Mouse (Mus musculus) limb, embryonic 14.5 days (tissue): ENCODE measurements at regions not wholly inside any gene's neighbourhood (a gene's known extent, or its start where the extent isn't known, plus 50 kb on each side); places are given as distances from the start of the nearest gene placed in this dataset.
A peak's percentile ranks its signal among the peaks of the same experiment; 100 is the strongest.

Experiments used
- ATAC-seq: fragments of 200-750 bp; cut with Nextera tagmentation; 2 replicates; pipeline ENCODE4 v1.8.0; 2017; ENCODE audit warnings: low read depth, moderate number of reproducible peaks, moderate TSS enrichment; ENCODE audit not compliant: low FRiP score
- DNase-seq: peaks from one replicate; pipeline ENCODE4 v3.0.0-alpha.2; 2015; ENCODE audit warnings: low spot score
- H3K27ac ChIP-seq: fragments of 300-500 bp; sonication (generic); replicated peaks from 2 replicates; pipeline ENCODE4 v1.5.1; 2014; ENCODE audit warnings: low read depth, mild to moderate bottlenecking, low read length, moderate library complexity, mixed read lengths
- H3K27me3 ChIP-seq: fragments of 300-500 bp; sonication (generic); 2 replicates; pipeline ENCODE4 v1.6.1; 2014; ENCODE audit warnings: low read length, mixed read lengths; ENCODE audit not compliant: control insufficient read depth, insufficient read depth
- H3K36me3 ChIP-seq: fragments of 300-500 bp; sonication (generic); 2 replicates; pipeline ENCODE4 v1.6.1; 2014; ENCODE audit warnings: mild to moderate bottlenecking, low read length, moderate library complexity, mixed read lengths; ENCODE audit not compliant: control insufficient read depth, insufficient read depth
- H3K4me1 ChIP-seq: fragments of 300-500 bp; sonication (generic); 2 replicates; pipeline ENCODE4 v1.6.1; 2014; ENCODE audit warnings: antibody characterized with exemption, low read length, mixed read lengths; ENCODE audit not compliant: control insufficient read depth, insufficient read depth
- H3K4me2 ChIP-seq: fragments of 300-500 bp; sonication (generic); replicated peaks from 2 replicates; pipeline ENCODE4 v1.6.1; 2014; ENCODE audit warnings: low read depth, mild to moderate bottlenecking, low read length, moderate library complexity; ENCODE audit not compliant: severe bottlenecking
- H3K4me3 ChIP-seq: fragments of 300-500 bp; sonication (generic); replicated peaks from 2 replicates; pipeline ENCODE4 v1.5.1; 2014; ENCODE audit warnings: low read length
- H3K9ac ChIP-seq: fragments of 300-500 bp; sonication (generic); 2 replicates; pipeline ENCODE4 v1.6.1; 2014; ENCODE audit warnings: mild to moderate bottlenecking, low read depth, low read length, moderate library complexity; ENCODE audit not compliant: severe bottlenecking
- H3K9me3 ChIP-seq: fragments of 300-500 bp; sonication (generic); 2 replicates; pipeline ENCODE4 v1.6.1; 2016; ENCODE audit warnings: low read length; ENCODE audit not compliant: control insufficient read depth
- POLR2A ChIP-seq: fragments of 200-500 bp; IDR thresholded peaks from 2 replicates; pipeline ENCODE4 v1.8.0; 2012; ENCODE audit warnings: inconsistent platforms, mild to moderate bottlenecking, moderate library complexity, borderline replicate concordance; ENCODE audit not compliant: insufficient read depth, insufficient read length; ENCODE audit errors: extremely low read depth
- WGBS: fragments of 180-500 bp; shearing (Covaris S2); extraction: QIAGEN DNeasy Blood & Tissue Kit; methylation state at CpG from one replicate; pipeline ENCODE4 v1.1.7; 2014; 5-methylcytosine and 5-hydroxymethylcytosine counted together

GRCm38 (mm10) chr9:11579011-11579410, 674.4 kb upstream of the Cntn5 start:
- Histone ChIP-seq H3K4me3 (no peak overlapping the region), H3K9ac (no peak overlapping the region), H3K4me1 (no peaks in the 10 kb centered on the region), H3K27ac (no peak overlapping the region), H3K27me3 (no peaks in the 10 kb centered on the region), H3K4me2 (no peak overlapping the region), H3K9me3 (no peaks in the 10 kb centered on the region), H3K36me3 (no peaks in the 10 kb centered on the region)
- no peak for ATAC-seq
- no peak for TF ChIP-seq POLR2A
- no peak for DNase-seq
- WGBS = 77% methylated on average over 2 of the region's 2 CpGs

- 65% methylated on average over 1 of the region's 1 CpGs for WGBS
- Histone ChIP-seq H3K27ac (no peak overlapping the region), H3K27me3 (no peaks in the 10 kb centered on the region), H3K4me2 (no peak overlapping the region), H3K9ac (no peak overlapping the region), H3K9me3 (no peaks in the 10 kb centered on the region), H3K36me3 (no peaks in the 10 kb centered on the region), H3K4me3 (no peak overlapping the region), H3K4me1 (no peaks in the 10 kb centered on the region)
- ATAC-seq (no peak), DNase-seq (no peak)
- TF ChIP-seq POLR2A = no peak
These were observed 658.3 kb upstream of the Cntn5 start for GRCm38 (mm10) chr9:11562885-11563284.

- Histone ChIP-seq H3K9me3 (no peaks in the 10 kb centered on the region), H3K36me3 (no peaks in the 10 kb centered on the region), H3K4me2 (no peak overlapping the region), H3K9ac (no peak overlapping the region), H3K4me3 (no peak overlapping the region), H3K27ac (no peak overlapping the region), H3K4me1 (no peaks in the 10 kb centered on the region), H3K27me3 (no peaks in the 10 kb centered on the region)
- 76% methylated on average over 1 of the region's 1 CpGs for WGBS
- DNase-seq (no peak), ATAC-seq (no peak)
- TF ChIP-seq POLR2A = no peak
These were observed 654.8 kb upstream of the Cntn5 start for GRCm38 (mm10) chr9:11559384-11559783.

GRCm38 (mm10) chr9:11513806-11514496, 609.4 kb upstream of the Cntn5 start:
- DNase-seq (peak; percentile 4), ATAC-seq (no peak)
- 84% methylated on average over 11 of the region's 11 CpGs for WGBS
- no peak overlapping the region for H3K4me2 ChIP-seq
- no peak for TF ChIP-seq POLR2A
- no peaks in the 10 kb centered on the region for H3K4me1 ChIP-seq
- H3K36me3 ChIP-seq = no peaks in the 10 kb centered on the region
- H3K4me3 ChIP-seq = no peak overlapping the region
- H3K27me3 ChIP-seq = no peaks in the 10 kb centered on the region
- H3K9me3 ChIP-seq = no peaks in the 10 kb centered on the region
- no peak overlapping the region for H3K9ac ChIP-seq
- H3K27ac ChIP-seq = no peak overlapping the region
